Mouse (Mus musculus) erythroblast, embryonic 14.5 days (primary cell): ENCODE data around the gene 6030498E09Rik.

Source experiments
- GATA1 ChIP-seq: IDR thresholded peaks from 2 replicates; pipeline ENCODE4 v1.6.1; 2012; ENCODE audit warnings: low read length, inconsistent platforms, mixed read lengths
- TAL1 ChIP-seq: IDR thresholded peaks from 3 replicates; pipeline ENCODE4 v1.6.1; 2012; ENCODE audit warnings: low read length, inconsistent platforms, mixed read lengths

DNA sequence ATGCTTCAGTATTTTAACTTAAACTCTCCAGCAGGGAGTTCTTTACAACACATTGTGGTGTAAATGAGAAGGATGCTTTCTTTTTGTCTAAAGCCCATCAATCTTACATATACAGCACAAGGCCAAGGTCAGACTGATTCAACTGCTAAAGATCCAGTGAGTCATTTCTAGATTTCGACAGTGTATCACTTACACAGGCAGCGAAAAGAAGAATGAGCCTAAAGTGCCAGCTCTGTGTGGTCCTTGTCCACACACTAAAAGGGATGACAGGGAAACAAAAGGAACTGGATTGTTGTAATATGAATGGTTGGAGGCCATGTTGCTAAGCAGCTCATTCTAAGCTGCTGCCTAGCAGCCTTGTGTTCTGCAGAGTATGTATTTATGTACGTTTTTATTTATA lies 41.5 kb downstream of the 6030498E09Rik start:
- no peak for TF ChIP-seq GATA1
- no peak for TF ChIP-seq TAL1
